Mouse (Mus musculus) spleen, adult 2 months (tissue): ENCODE results near the gene Tgfbr3.

Experiments used
- CTCF ChIP-seq: fragments of 200-500 bp; IDR thresholded peaks from 2 replicates; pipeline ENCODE4 v1.5.1; 2011; ENCODE audit warnings: mild to moderate bottlenecking, inconsistent platforms; ENCODE audit not compliant: insufficient read depth, insufficient read length, insufficient replicate concordance; ENCODE audit errors: extremely low read depth
- POLR2A ChIP-seq: fragments of 200-500 bp; IDR thresholded peaks from 2 replicates; pipeline ENCODE4 v1.6.1; 2011; ENCODE audit warnings: low read depth, low read length, inconsistent platforms

DNA sequence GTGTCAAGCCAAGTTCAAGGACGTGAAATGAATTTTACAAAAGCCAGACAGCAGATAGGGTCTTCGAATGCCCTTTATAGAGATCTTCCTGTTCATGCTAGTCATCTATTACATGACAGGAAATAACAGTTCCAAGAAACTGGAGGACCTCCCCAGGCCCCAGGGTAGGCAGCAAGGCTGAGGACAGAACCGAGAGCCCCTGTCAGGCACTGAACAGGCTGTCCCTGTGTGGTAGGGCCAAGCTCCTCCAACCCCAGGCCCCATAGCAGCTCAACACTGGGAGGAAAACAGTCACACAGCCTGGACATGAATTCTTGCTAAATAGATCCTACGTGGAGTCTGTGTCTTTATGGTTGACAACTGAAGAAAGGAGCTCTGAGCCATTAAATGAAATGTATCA lies 125.3 kb downstream of the Tgfbr3 start:
- TF ChIP-seq CTCF (no peak), POLR2A (no peak)
